Mouse (Mus musculus): ENCODE measurements around the gene Tcte1. TPM values are rescaled to one million over a fixed set of nuclear protein-coding genes. Genes with fewer than 3 reads are reported as not detected.

The Tcte1 gene
- total RNA-seq, 2 experiments from 2014 or later = 0.45 to 1.0 TPM

- peak in 1 of 2 experiments; percentile 20 for DNase-seq (ENCODE audit: extremely low spot score in 1 of 2, low spot score in 2 of 2)
- intact Hi-C loops (cut with DNase I) = no loop called here
Observed at GRCm38 (mm10) chr17:45543115-45543514, 19.9 kb downstream of the Tcte1 start.

GRCm38 (mm10) chr17:45544001-45544872, 21.0 kb downstream of the Tcte1 start:
- intact Hi-C loops (cut with DNase I) = no loop called here
- peak in 1 of 2 experiments; percentile 61 for DNase-seq (ENCODE audit: extremely low spot score in 1 of 2, low spot score in 2 of 2)

GRCm38 (mm10) chr17:45544873-45545277, 21.6 kb downstream of the Tcte1 start:
- intact Hi-C loops (cut with DNase I) = no loop called here
- peak in 1 of 2 experiments; percentile 47 for DNase-seq (ENCODE audit: extremely low spot score in 1 of 2, low spot score in 2 of 2)

GRCm38 (mm10) chr17:45545278-45545961, 22.2 kb downstream of the Tcte1 start:
- peak in 1 of 2 experiments; percentile 46 for DNase-seq (ENCODE audit: extremely low spot score in 1 of 2, low spot score in 2 of 2)
- intact Hi-C loops (cut with DNase I) = no loop called here

GRCm38 (mm10) chr17:45546941-45547340, 23.7 kb downstream of the Tcte1 start:
- intact Hi-C loops (cut with DNase I) = no loop called here
- peak in 1 of 2 experiments; percentile 22 for DNase-seq (ENCODE audit: extremely low spot score in 1 of 2, low spot score in 2 of 2)

- DNase-seq (ENCODE audit: extremely low spot score in 1 of 2, low spot score in 2 of 2) = no peak
- intact Hi-C loops (cut with DNase I) = no loop called here
Observed at GRCm38 (mm10) chr17:45547461-45548190, 24.4 kb downstream of the Tcte1 start.

GRCm38 (mm10) chr17:45548541-45549512, 25.6 kb downstream of the Tcte1 start:
- intact Hi-C loops (cut with DNase I) = no loop called here
- DNase-seq (ENCODE audit: extremely low spot score in 1 of 2, low spot score in 2 of 2) = peak; percentile 64 to 65

- intact Hi-C loops (cut with DNase I) = no loop called here
- peak in 1 of 2 experiments; percentile 81 for DNase-seq (ENCODE audit: extremely low spot score in 1 of 2, low spot score in 2 of 2)
Observed at GRCm38 (mm10) chr17:45549617-45550181, 26.5 kb downstream of the Tcte1 start, which contains the start of gene Tmem151b. Gene Tmem151b (minus strand): TSS chr17:45549677.

- no peak for DNase-seq (ENCODE audit: extremely low spot score in 1 of 2, low spot score in 2 of 2)
- intact Hi-C loops (cut with DNase I) = no loop called here
Observed at GRCm38 (mm10) chr17:45550253-45550652, 27.0 kb downstream of the Tcte1 start.

GRCm38 (mm10) chr17:45551249-45551796, 28.1 kb downstream of the Tcte1 start:
- DNase-seq (ENCODE audit: extremely low spot score in 1 of 2, low spot score in 2 of 2) = no peak
- intact Hi-C loops (cut with DNase I) = no loop called here

GRCm38 (mm10) chr17:45551816-45552451, 28.7 kb downstream of the Tcte1 start:
- intact Hi-C loops (cut with DNase I) = loop anchor here (1.0 to 2.0 kb wide), 2 partner anchors 36 to 73 kb away; no protein-coding TSS in a partner anchor

GRCm38 (mm10) chr17:45553065-45553464, 29.8 kb downstream of the Tcte1 start:
- DNase-seq (ENCODE audit: extremely low spot score in 1 of 2, low spot score in 2 of 2) = no peak
- intact Hi-C loops (cut with DNase I) = loop anchor here (2.0 kb wide), 1 partner anchor 74 kb away; no protein-coding TSS in a partner anchor

More at GRCm38 (mm10) chr17:45551816-45552451, 28.7 kb downstream of the Tcte1 start:
- DNase-seq (ENCODE audit: extremely low spot score in 1 of 2, low spot score in 2 of 2) = peak; percentile 74 to 77

- intact Hi-C loops (cut with DNase I) = no loop called here
- DNase-seq (ENCODE audit: extremely low spot score in 1 of 2, low spot score in 2 of 2) = no peak
Observed at GRCm38 (mm10) chr17:45554420-45554819, 31.2 kb downstream of the Tcte1 start.

GRCm38 (mm10) chr17:45555452-45556106, 32.3 kb downstream of the Tcte1 start, which contains the start of gene Nfkbie:
Gene Nfkbie (plus strand): TSS chr17:45555703.
- DNase-seq (ENCODE audit: extremely low spot score in 1 of 2, low spot score in 2 of 2) = peak; percentile 84 to 96
- intact Hi-C loops (cut with DNase I) = no loop called here

- intact Hi-C loops (cut with DNase I) = no loop called here
- DNase-seq (ENCODE audit: extremely low spot score in 1 of 2, low spot score in 2 of 2) = no peak
Observed at GRCm38 (mm10) chr17:45556107-45556489, 32.9 kb downstream of the Tcte1 start.

- intact Hi-C loops (cut with DNase I) = no loop called here
Observed at GRCm38 (mm10) chr17:45556514-45557245, 33.4 kb downstream of the Tcte1 start.

More at GRCm38 (mm10) chr17:45556514-45557245, 33.4 kb downstream of the Tcte1 start:
- DNase-seq (ENCODE audit: extremely low spot score in 1 of 2, low spot score in 2 of 2) = no peak

Data from left cerebral cortex, postnatal 10 days (tissue).